Mouse (Mus musculus) adrenal gland, adult (tissue): ENCODE measurements at regions not wholly inside any gene's neighbourhood (a gene's known extent, or its start where the extent isn't known, plus 50 kb on each side); places are given as distances from the start of the nearest gene placed in this dataset.
"Not testable (repeated sequence)": the region's sequence is repeated elsewhere in the genome, so short reads cannot be mapped to it uniquely, and the experiment has no call there.

Experiments used
- DNase-seq, 2 experiments: peaks; one replicate each; pipeline ENCODE4 v3.0.0; 2022 to 2023; ENCODE audit warnings: low spot score in 1 of 2; ENCODE audit not compliant: inconsistent age in 2 of 2

GRCm38 (mm10) chr10:72298824-72299551, 355.7 kb upstream of the Zwint start:
- no peak for DNase-seq

GRCm38 (mm10) chr10:72309045-72309444, 345.6 kb upstream of the Zwint start:
- DNase-seq = not testable (repeated sequence)

- no peak for DNase-seq
Measured at GRCm38 (mm10) chr10:72318308-72318707, 336.3 kb upstream of the Zwint start.

- no peak for DNase-seq
Measured at GRCm38 (mm10) chr10:72320307-72320706, 334.3 kb upstream of the Zwint start.

GRCm38 (mm10) chr10:72326624-72327023, 328.0 kb upstream of the Zwint start:
- no peak for DNase-seq

- DNase-seq = no peak
Measured at GRCm38 (mm10) chr10:72347253-72347652, 307.4 kb upstream of the Zwint start.

GRCm38 (mm10) chr10:72347949-72348663, 306.5 kb upstream of the Zwint start:
- DNase-seq = no peak

GRCm38 (mm10) chr10:72352810-72353209, 301.8 kb upstream of the Zwint start:
- DNase-seq = no peak

- DNase-seq = no peak
Measured at GRCm38 (mm10) chr10:72353515-72353914, 301.1 kb upstream of the Zwint start.

GRCm38 (mm10) chr10:72383351-72383750, 271.3 kb upstream of the Zwint start:
- DNase-seq = no peak

- no peak for DNase-seq
Measured at GRCm38 (mm10) chr10:72384826-72385225, 269.8 kb upstream of the Zwint start.

- peak in 1 of 2 experiments; percentile 52 for DNase-seq
Measured at GRCm38 (mm10) chr10:72391397-72391796, 263.2 kb upstream of the Zwint start.

- DNase-seq = no peak
Measured at GRCm38 (mm10) chr10:72393279-72394041, 261.2 kb upstream of the Zwint start.

GRCm38 (mm10) chr10:72394367-72394766, 260.3 kb upstream of the Zwint start:
- no peak for DNase-seq

- no peak for DNase-seq
Measured at GRCm38 (mm10) chr10:72403290-72403689, 251.4 kb upstream of the Zwint start.

- DNase-seq = no peak
Measured at GRCm38 (mm10) chr10:72410305-72410704, 244.3 kb upstream of the Zwint start.

- DNase-seq = no peak
Measured at GRCm38 (mm10) chr10:72411670-72412069, 243.0 kb upstream of the Zwint start.

GRCm38 (mm10) chr10:72454629-72455028, 200.0 kb upstream of the Zwint start:
- no peak for DNase-seq

- no peak for DNase-seq
Measured at GRCm38 (mm10) chr10:72484315-72484714, 170.3 kb upstream of the Zwint start.

- no peak for DNase-seq
Measured at GRCm38 (mm10) chr10:72532431-72532830, 122.2 kb upstream of the Zwint start.

GRCm38 (mm10) chr10:72533427-72533826, 121.2 kb upstream of the Zwint start:
- no peak for DNase-seq

- DNase-seq = no peak
Measured at GRCm38 (mm10) chr10:72533859-72534258, 120.8 kb upstream of the Zwint start.
